Mouse (Mus musculus): Measurements from ENCODE around the gene Olfr875. TPM values are rescaled to one million over a fixed set of nuclear protein-coding genes. Genes with fewer than 3 reads are reported as not detected.
"Not testable (repeated sequence)": the region's sequence is repeated elsewhere in the genome, so short reads cannot be mapped to it uniquely, and the experiment has no call there.

Olfr875 gene
- polyA plus RNA-seq, 1 experiment = not detected

- H3K79me2 ChIP-seq (ENCODE audit: control insufficient read depth, insufficient read depth) = no peaks in the 10 kb centered on the region
- no peaks in the 10 kb centered on the region for H3K27me3 ChIP-seq (ENCODE audit: control insufficient read depth, insufficient read depth, insufficient read length)
- no peaks in the 10 kb centered on the region for H3K36me3 ChIP-seq (ENCODE audit: control insufficient read depth, insufficient read depth)
- no peak overlapping the region for H3K4me2 ChIP-seq (ENCODE audit: low read depth)
- no peak overlapping the region for H3K4me3 ChIP-seq
- no peak for TF ChIP-seq CEBPB (IDR thresholded peaks at IDR 0.05; ENCODE audit: insufficient read depth, poor library complexity, severe bottlenecking)
- no peak for TF ChIP-seq REST (IDR thresholded peaks at IDR 0.05; ENCODE audit: insufficient read depth, insufficient read length)
- no peak for TF ChIP-seq MAX (IDR thresholded peaks at IDR 0.05; ENCODE audit: low read depth)
- no peak for TF ChIP-seq SRF (IDR thresholded peaks at IDR 0.05; ENCODE audit: control insufficient read depth, insufficient read length, low read depth)
- no peak for TF ChIP-seq TCF12 (IDR thresholded peaks at IDR 0.05; ENCODE audit: insufficient read depth, poor library complexity, severe bottlenecking)
- no peak for TF ChIP-seq USF1 (IDR thresholded peaks at IDR 0.05; ENCODE audit: low read depth)
- no peak for TF ChIP-seq POLR2AphosphoS2 (IDR thresholded peaks at IDR 0.05; ENCODE audit: insufficient read length, low read depth)
- no peak for TF ChIP-seq MYOD1 (IDR thresholded peaks at IDR 0.05; ENCODE audit: control insufficient read depth in 1 of 3, insufficient read length in 2 of 3, low read depth in 2 of 3)
- no peak for TF ChIP-seq MYOG (IDR thresholded peaks at IDR 0.05; ENCODE audit: control insufficient read depth in 1 of 3, insufficient read depth in 1 of 3, insufficient read length in 2 of 3, low read depth in 2 of 3)
- no peak for TF ChIP-seq POLR2A (IDR thresholded peaks at IDR 0.05; ENCODE audit: insufficient read length, low read depth)
- no peak for TF ChIP-seq TCF3 (IDR thresholded peaks at IDR 0.05; ENCODE audit: insufficient read length, low read depth)
- TF ChIP-seq E2F4 (IDR thresholded peaks at IDR 0.05; ENCODE audit: insufficient read depth) = no peak
- H3ac ChIP-seq (ENCODE audit: control insufficient read depth, insufficient read length) = no peak overlapping the region
These were observed 11.2 kb downstream of the Olfr875 start for GRCm38 (mm10) chr9:37782766-37783260.

DNA sequence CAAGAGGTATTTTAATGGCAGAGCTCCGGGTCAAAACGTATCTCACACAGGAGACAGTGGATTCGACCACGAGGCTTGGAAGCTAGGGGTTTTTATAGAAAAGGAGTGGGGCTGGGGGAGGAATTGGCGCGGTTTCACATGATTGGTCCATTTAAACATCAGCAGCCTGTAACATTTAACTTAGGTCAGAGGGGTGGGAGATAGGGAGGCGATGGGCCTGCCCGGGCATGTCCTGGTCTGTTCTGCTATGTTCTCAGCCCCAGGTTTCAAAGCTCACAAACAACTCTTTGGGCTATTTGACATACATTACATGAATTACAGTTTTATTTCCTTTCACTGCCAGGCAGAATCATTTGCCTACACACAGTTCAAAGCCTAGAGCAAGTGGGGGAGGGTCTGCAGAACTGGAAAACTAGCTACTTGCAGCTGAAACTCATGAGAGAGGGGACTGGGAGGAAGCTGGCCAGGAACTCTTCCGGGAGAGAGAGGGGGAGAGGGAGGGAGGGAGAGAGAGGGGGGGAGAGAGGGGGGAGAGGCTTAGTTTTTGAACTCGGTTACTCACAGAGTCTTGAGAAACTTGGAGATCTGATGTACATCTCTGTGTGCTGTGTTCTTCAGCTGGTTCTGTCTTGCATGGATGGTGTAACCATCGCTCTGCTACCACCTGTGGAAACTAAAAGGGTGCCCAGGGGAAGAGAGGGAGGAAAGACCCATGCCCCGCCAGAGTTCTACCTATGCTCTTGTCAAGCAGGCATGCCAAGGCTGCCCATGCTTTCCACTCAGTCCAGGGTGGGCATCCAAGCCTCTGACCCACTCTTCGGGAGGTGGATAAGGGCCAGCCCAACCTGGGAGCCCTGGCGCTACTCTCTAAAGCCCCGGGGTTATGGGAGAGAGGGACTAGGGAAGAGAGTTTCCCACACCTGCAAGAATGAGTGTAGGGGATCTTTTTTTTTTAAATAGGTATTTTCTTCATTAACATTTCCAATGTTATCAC is 12.0 kb downstream of the Olfr875 start:
- H3ac ChIP-seq (ENCODE audit: control insufficient read depth, insufficient read length); H3K36me3 ChIP-seq (ENCODE audit: control insufficient read depth, insufficient read depth); H3K4me2 ChIP-seq (ENCODE audit: low read depth); H3K4me3 ChIP-seq; H3K27me3 ChIP-seq (ENCODE audit: control insufficient read depth, insufficient read depth, insufficient read length); H3K79me2 ChIP-seq (ENCODE audit: control insufficient read depth, insufficient read depth): not testable (repeated sequence)

DNA sequence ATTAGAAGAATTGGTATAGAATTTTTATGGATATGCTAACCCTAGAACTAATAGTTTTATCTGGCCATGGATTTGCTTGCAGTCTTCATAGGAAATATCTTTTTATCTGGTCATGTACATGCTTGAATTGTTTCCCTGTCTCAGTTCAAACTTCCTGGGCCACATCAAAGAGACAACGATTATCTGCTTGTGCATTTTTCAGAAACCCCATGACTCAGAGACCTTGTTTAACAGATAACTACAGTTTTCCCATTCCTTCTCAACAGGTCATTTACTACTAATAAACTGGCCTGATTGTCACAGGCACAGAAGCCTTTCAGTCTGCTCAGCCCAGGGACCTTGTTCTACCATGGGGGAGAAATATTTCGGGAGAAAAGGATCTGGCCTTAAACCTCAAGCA is 14.8 kb downstream of the Olfr875 start:
- Histone ChIP-seq H3K36me3 (ENCODE audit: control insufficient read depth, insufficient read depth) (no peaks in the 10 kb centered on the region), H3K4me3 (no peak overlapping the region), H3K4me2 (ENCODE audit: low read depth) (no peak overlapping the region), H3ac (ENCODE audit: control insufficient read depth, insufficient read length) (no peak overlapping the region), H3K79me2 (ENCODE audit: control insufficient read depth, insufficient read depth) (no peaks in the 10 kb centered on the region), H3K27me3 (ENCODE audit: control insufficient read depth, insufficient read depth, insufficient read length) (no peaks in the 10 kb centered on the region)
- TF ChIP-seq REST (IDR thresholded peaks at IDR 0.05; ENCODE audit: insufficient read depth, insufficient read length) = no peak
- TF ChIP-seq TCF3 (IDR thresholded peaks at IDR 0.05; ENCODE audit: insufficient read length, low read depth) = no peak
- TF ChIP-seq TCF12 (IDR thresholded peaks at IDR 0.05; ENCODE audit: insufficient read depth, poor library complexity, severe bottlenecking) = no peak
- TF ChIP-seq POLR2A (IDR thresholded peaks at IDR 0.05; ENCODE audit: insufficient read length, low read depth) = no peak
- no peak for TF ChIP-seq USF1 (IDR thresholded peaks at IDR 0.05; ENCODE audit: low read depth)
- TF ChIP-seq CEBPB (IDR thresholded peaks at IDR 0.05; ENCODE audit: insufficient read depth, poor library complexity, severe bottlenecking) = no peak
- TF ChIP-seq MYOD1 (IDR thresholded peaks at IDR 0.05; ENCODE audit: control insufficient read depth in 1 of 3, insufficient read length in 2 of 3, low read depth in 2 of 3) = no peak
- TF ChIP-seq E2F4 (IDR thresholded peaks at IDR 0.05; ENCODE audit: insufficient read depth) = no peak
- no peak for TF ChIP-seq SRF (IDR thresholded peaks at IDR 0.05; ENCODE audit: control insufficient read depth, insufficient read length, low read depth)
- no peak for TF ChIP-seq POLR2AphosphoS2 (IDR thresholded peaks at IDR 0.05; ENCODE audit: insufficient read length, low read depth)
- TF ChIP-seq MYOG (IDR thresholded peaks at IDR 0.05; ENCODE audit: control insufficient read depth in 1 of 3, insufficient read depth in 1 of 3, insufficient read length in 2 of 3, low read depth in 2 of 3) = no peak
- TF ChIP-seq MAX (IDR thresholded peaks at IDR 0.05; ENCODE audit: low read depth) = no peak

- no peak overlapping the region for H3K4me2 ChIP-seq (ENCODE audit: low read depth)
- H3K36me3 ChIP-seq (ENCODE audit: control insufficient read depth, insufficient read depth) = no peaks in the 10 kb centered on the region
- H3K27me3 ChIP-seq (ENCODE audit: control insufficient read depth, insufficient read depth, insufficient read length) = no peaks in the 10 kb centered on the region
- H3ac ChIP-seq (ENCODE audit: control insufficient read depth, insufficient read length) = no peak overlapping the region
- TF ChIP-seq POLR2AphosphoS2 (IDR thresholded peaks at IDR 0.05; ENCODE audit: insufficient read length, low read depth) = no peak
- TF ChIP-seq E2F4 (IDR thresholded peaks at IDR 0.05; ENCODE audit: insufficient read depth) = no peak
- TF ChIP-seq REST (IDR thresholded peaks at IDR 0.05; ENCODE audit: insufficient read depth, insufficient read length) = no peak
- no peak for TF ChIP-seq TCF12 (IDR thresholded peaks at IDR 0.05; ENCODE audit: insufficient read depth, poor library complexity, severe bottlenecking)
- no peak for TF ChIP-seq USF1 (IDR thresholded peaks at IDR 0.05; ENCODE audit: low read depth)
- TF ChIP-seq TCF3 (IDR thresholded peaks at IDR 0.05; ENCODE audit: insufficient read length, low read depth) = no peak
- no peak for TF ChIP-seq CEBPB (IDR thresholded peaks at IDR 0.05; ENCODE audit: insufficient read depth, poor library complexity, severe bottlenecking)
- TF ChIP-seq MYOG (IDR thresholded peaks at IDR 0.05; ENCODE audit: control insufficient read depth in 1 of 3, insufficient read depth in 1 of 3, insufficient read length in 2 of 3, low read depth in 2 of 3) = no peak
- no peak for TF ChIP-seq MYOD1 (IDR thresholded peaks at IDR 0.05; ENCODE audit: control insufficient read depth in 1 of 3, insufficient read length in 2 of 3, low read depth in 2 of 3)
- no peak for TF ChIP-seq SRF (IDR thresholded peaks at IDR 0.05; ENCODE audit: control insufficient read depth, insufficient read length, low read depth)
- TF ChIP-seq MAX (IDR thresholded peaks at IDR 0.05; ENCODE audit: low read depth) = no peak
- TF ChIP-seq POLR2A (IDR thresholded peaks at IDR 0.05; ENCODE audit: insufficient read length, low read depth) = no peak
- H3K4me3 ChIP-seq = no peak overlapping the region
- H3K79me2 ChIP-seq (ENCODE audit: control insufficient read depth, insufficient read depth) = no peaks in the 10 kb centered on the region
These were observed 30.4 kb downstream of the Olfr875 start for GRCm38 (mm10) chr9:37802055-37802454.

Data from myocyte (in vitro differentiated cells).